Mouse (Mus musculus) olfactory bulb, adult 2 months (tissue): ENCODE results near the gene 1700016D06Rik. TPM values are rescaled to one million over a fixed set of nuclear protein-coding genes. Genes with fewer than 3 reads are reported as not detected.

ENCODE experiments used
- H3K27ac ChIP-seq: fragments of 200-500 bp; 2 replicates; pipeline ENCODE4 v1.5.1; 2012; ENCODE audit warnings: low read depth, low read length; ENCODE audit not compliant: insufficient read depth
- H3K4me1 ChIP-seq: fragments of 200-500 bp; 2 replicates; pipeline ENCODE4 v1.6.1; 2012; ENCODE audit warnings: low read length; ENCODE audit not compliant: control insufficient read depth, insufficient read depth
- H3K4me3 ChIP-seq: fragments of 200-500 bp; 2 replicates; pipeline ENCODE4 v1.5.1; 2012; ENCODE audit warnings: mild to moderate bottlenecking, low read depth, low read length, moderate library complexity; ENCODE audit not compliant: insufficient read depth
- CTCF ChIP-seq: fragments of 200-500 bp; IDR thresholded peaks from 2 replicates; pipeline ENCODE4 v1.5.1; 2012; ENCODE audit warnings: low read depth, mild to moderate bottlenecking, low read length, moderate library complexity; ENCODE audit not compliant: insufficient read depth
- POLR2A ChIP-seq: fragments of 200-500 bp; IDR thresholded peaks from 2 replicates; pipeline ENCODE4 v1.6.1; 2012; ENCODE audit warnings: mild to moderate bottlenecking, low read depth, low read length, moderate library complexity; ENCODE audit not compliant: insufficient read depth
- WGBS: fragments of 180-500 bp; shearing (Covaris S2); methylation state at CpG from one replicate; pipeline ENCODE4 v1.1.7; 2018; 5-methylcytosine and 5-hydroxymethylcytosine counted together
- polyA plus RNA-seq: library from polyadenylated mRNA; stranded (reverse); fragments of >200 nt; gene quantifications from 2 replicates; pipeline ENCODE4 v1.2.4, GENCODE M21; 2012; ENCODE audit warnings: low replicate concordance; ENCODE audit not compliant: missing spikeins, insufficient read depth, insufficient read length

The 1700016D06Rik gene
- polyA plus RNA-seq, 1 experiment = not detected

GRCm38 (mm10) chr8:11614126-11614835 lies 86.6 kb downstream of the 1700016D06Rik start:
- TF ChIP-seq CTCF (no peak), POLR2A (no peak)
- H3K4me3 ChIP-seq = no peak overlapping the region
- 56% methylated on average over 6 of the region's 6 CpGs for WGBS
- no peak overlapping the region for H3K27ac ChIP-seq
- H3K4me1 ChIP-seq = no peaks in the 10 kb centered on the region

GRCm38 (mm10) chr8:11608848-11609247 lies 92.0 kb downstream of the 1700016D06Rik start:
- Histone ChIP-seq H3K4me3 (no peak overlapping the region), H3K27ac (no peak overlapping the region), H3K4me1 (no peaks in the 10 kb centered on the region)
- TF ChIP-seq CTCF (no peak), POLR2A (no peak)
- WGBS = 98% methylated on average over 9 of the region's 9 CpGs

Other genes with a start within 250 kb of the 1700016D06Rik start
- not detected in 2 replicates for gene Rab20, start 222.4 kb downstream of the 1700016D06Rik start, polyA plus RNA-seq
- not detected in 2 replicates for gene Naxd, start 203.6 kb downstream of the 1700016D06Rik start, polyA plus RNA-seq
- not detected in 2 replicates for gene Cars2, start 150.3 kb downstream of the 1700016D06Rik start, polyA plus RNA-seq
- gene Ing1, start 145.5 kb downstream of the 1700016D06Rik start, polyA plus RNA-seq = not detected in 2 replicates
- gene Ankrd10, start 65.3 kb downstream of the 1700016D06Rik start, polyA plus RNA-seq = not detected in 2 replicates
- 353 TPM in 1 of 2 replicates, not detected in the other for gene Arhgef7, start 26.7 kb upstream of the 1700016D06Rik start, polyA plus RNA-seq
- not detected in 2 replicates for gene Tex29, start 139.4 kb upstream of the 1700016D06Rik start, polyA plus RNA-seq